Mouse (Mus musculus) forebrain, embryonic 10.5 days (tissue): ENCODE data around the gene Klrb1c. TPM values are rescaled to one million over a fixed set of nuclear protein-coding genes. Genes with fewer than 3 reads are reported as not detected.
A peak's percentile ranks its signal among the peaks of the same experiment; 100 is the strongest.

ENCODE experiments used
- DNase-seq: peaks from one replicate; pipeline ENCODE4 v3.0.0-alpha.2; 2017; ENCODE audit warnings: low spot score; ENCODE audit errors: extremely low spot score
- H3K27ac ChIP-seq: fragments of 300-500 bp; sonication (generic); 2 replicates; pipeline ENCODE4 v1.5.1; 2016; ENCODE audit warnings: mild to moderate bottlenecking
- H3K27me3 ChIP-seq: fragments of 300-500 bp; sonication (generic); 2 replicates; pipeline ENCODE4 v1.6.1; 2016; ENCODE audit warnings: mild to moderate bottlenecking; ENCODE audit not compliant: poor library complexity, severe bottlenecking
- H3K36me3 ChIP-seq: fragments of 300-500 bp; sonication (generic); replicated peaks from 2 replicates; pipeline ENCODE4 v1.6.1; 2016; ENCODE audit warnings: mild to moderate bottlenecking, moderate library complexity
- H3K4me1 ChIP-seq: fragments of 300-500 bp; sonication (generic); 2 replicates; pipeline ENCODE4 v1.6.1; 2016
- H3K4me3 ChIP-seq: fragments of 300-500 bp; sonication (generic); 2 replicates; pipeline ENCODE4 v1.5.1; 2016; ENCODE audit warnings: mild to moderate bottlenecking, moderate library complexity
- H3K9me3 ChIP-seq: fragments of 300-500 bp; sonication (generic); 2 replicates; pipeline ENCODE4 v1.6.1; 2016; ENCODE audit warnings: mild to moderate bottlenecking, moderate library complexity
- WGBS: fragments of 180-500 bp; shearing (Covaris S2); methylation state at CpG from one replicate; pipeline ENCODE4 v1.1.7; 2016; 5-methylcytosine and 5-hydroxymethylcytosine counted together
- polyA plus RNA-seq: library from polyadenylated mRNA; unstranded; fragments of >200 nt; fragmentation: Nextera tagmentation; extraction: Ambion mirVana; gene quantifications from 2 replicates; pipeline ENCODE4 v1.2.1, GENCODE M21; 2016

Klrb1c gene
- polyA plus RNA-seq = not detected in 2 replicates

- WGBS = 86% methylated on average over 2 of the region's 2 CpGs
- Histone ChIP-seq H3K9me3 (no peaks in the 10 kb centered on the region), H3K27ac (no peak within 1 kb of the TSS)
These were observed at the start of gene Klrb1c for GRCm38 (mm10) chr6:128789115-128789514. Klrb1c (minus strand) TSS chr6:128789215.

GRCm38 (mm10) chr6:128837454-128838341, 48.7 kb upstream of the Klrb1c start:
- WGBS = 2% methylated on average over 14 of the region's 14 CpGs

More at GRCm38 (mm10) chr6:128789115-128789514, at the start of gene Klrb1c:
- Histone ChIP-seq H3K27me3 (no peaks in the 10 kb centered on the region), H3K4me3 (no peak within 1 kb of the TSS), H3K4me1 (no peaks in the 10 kb centered on the region), H3K36me3 (no peaks in the 10 kb centered on the region)
- no peak for DNase-seq

GRCm38 (mm10) chr6:128836955-128837334, 47.9 kb upstream of the Klrb1c start:
- Histone ChIP-seq H3K36me3 (no peaks in the 10 kb centered on the region), H3K9me3 (no peaks in the 10 kb centered on the region), H3K4me1 (peaks cover 29% of the 10 kb centered on the region), H3K4me3 (peak overlapping the region; percentile 71), H3K27ac (peak overlapping the region; percentile 93), H3K27me3 (peaks cover 4% of the 10 kb centered on the region; the same call in 1 of the 2 replicates)
- DNase-seq = no peak
- 87% methylated on average over 6 of the region's 6 CpGs for WGBS

More at GRCm38 (mm10) chr6:128837454-128838341, 48.7 kb upstream of the Klrb1c start:
- Histone ChIP-seq H3K9me3 (no peaks in the 10 kb centered on the region), H3K27me3 (peaks cover 4% of the 10 kb centered on the region; the same call in 1 of the 2 replicates), H3K27ac (peak overlapping the region; percentile 93), H3K4me3 (peak overlapping the region; percentile 71), H3K36me3 (no peaks in the 10 kb centered on the region), H3K4me1 (peaks cover 34% of the 10 kb centered on the region)
- peak; percentile 58 for DNase-seq

GRCm38 (mm10) chr6:128836191-128836954, 47.4 kb upstream of the Klrb1c start:
- H3K4me1 ChIP-seq = peaks cover 23% of the 10 kb centered on the region
- H3K9me3 ChIP-seq = no peaks in the 10 kb centered on the region
- H3K36me3 ChIP-seq = no peaks in the 10 kb centered on the region
- no peaks in the 10 kb centered on the region for H3K27me3 ChIP-seq
- no peak overlapping the region for H3K27ac ChIP-seq
- WGBS = 83% methylated on average over 8 of the region's 8 CpGs
- DNase-seq = no peak
- H3K4me3 ChIP-seq = no peak overlapping the region; the same call in 1 of the 2 replicates

- H3K36me3 ChIP-seq = no peaks in the 10 kb centered on the region
- WGBS = 91% methylated on average over 4 of the region's 4 CpGs
- no peaks in the 10 kb centered on the region for H3K27me3 ChIP-seq
- no peak for DNase-seq
- H3K27ac ChIP-seq = no peak overlapping the region
- no peak overlapping the region for H3K4me3 ChIP-seq
- peaks cover 22% of the 10 kb centered on the region for H3K4me1 ChIP-seq
- no peaks in the 10 kb centered on the region for H3K9me3 ChIP-seq
These were observed 46.6 kb upstream of the Klrb1c start for GRCm38 (mm10) chr6:128835571-128835970.

- H3K36me3 ChIP-seq = no peaks in the 10 kb centered on the region
- H3K4me3 ChIP-seq = no peak overlapping the region
- WGBS = 90% methylated on average over 10 of the region's 10 CpGs
- DNase-seq = no peak
- no peaks in the 10 kb centered on the region for H3K27me3 ChIP-seq
- H3K9me3 ChIP-seq = no peaks in the 10 kb centered on the region
- H3K4me1 ChIP-seq = peaks cover 15% of the 10 kb centered on the region
- no peak overlapping the region for H3K27ac ChIP-seq
These were observed 44.0 kb upstream of the Klrb1c start for GRCm38 (mm10) chr6:128833046-128833445.

- H3K4me1 ChIP-seq = peaks cover 4% of the 10 kb centered on the region
- H3K27me3 ChIP-seq = no peaks in the 10 kb centered on the region
- H3K36me3 ChIP-seq = no peaks in the 10 kb centered on the region
- H3K27ac ChIP-seq = no peak overlapping the region
- H3K4me3 ChIP-seq = no peak overlapping the region
- no peaks in the 10 kb centered on the region for H3K9me3 ChIP-seq
- DNase-seq = no peak
- 75% methylated on average over 4 of the region's 4 CpGs for WGBS
These were observed 40.8 kb upstream of the Klrb1c start for GRCm38 (mm10) chr6:128829837-128830236.

- WGBS = 93% methylated on average over 3 of the region's 3 CpGs
- Histone ChIP-seq H3K9me3 (no peaks in the 10 kb centered on the region), H3K4me1 (peaks cover 4% of the 10 kb centered on the region), H3K36me3 (no peaks in the 10 kb centered on the region), H3K27me3 (no peaks in the 10 kb centered on the region), H3K4me3 (no peak overlapping the region), H3K27ac (no peak overlapping the region)
- no peak for DNase-seq
These were observed 37.8 kb upstream of the Klrb1c start for GRCm38 (mm10) chr6:128826781-128827180.

- DNase-seq = no peak
- Histone ChIP-seq H3K27me3 (no peaks in the 10 kb centered on the region), H3K4me1 (peaks cover 4% of the 10 kb centered on the region), H3K36me3 (no peaks in the 10 kb centered on the region), H3K27ac (no peak within 1 kb of the TSS), H3K9me3 (no peaks in the 10 kb centered on the region), H3K4me3 (no peak within 1 kb of the TSS)
- WGBS = 92% methylated on average over 6 of the region's 6 CpGs
These were observed 37.1 kb upstream of the Klrb1c start, which contains the start of the genes Gm44511 and Klrb1b for GRCm38 (mm10) chr6:128826132-128826531. Gm44511 (minus strand) TSS chr6:128826315. Klrb1b (minus strand) TSS chr6:128826331.

- H3K36me3 ChIP-seq = no peaks in the 10 kb centered on the region
- H3K9me3 ChIP-seq = no peaks in the 10 kb centered on the region
- H3K4me3 ChIP-seq = no peak overlapping the region
- no peak for DNase-seq
- H3K27me3 ChIP-seq = no peaks in the 10 kb centered on the region
- 85% methylated on average over 4 of the region's 4 CpGs for WGBS
- no peak overlapping the region for H3K27ac ChIP-seq
- H3K4me1 ChIP-seq = no peaks in the 10 kb centered on the region
These were observed 29.2 kb upstream of the Klrb1c start for GRCm38 (mm10) chr6:128818083-128818802.

GRCm38 (mm10) chr6:128808532-128808931, 19.5 kb upstream of the Klrb1c start:
- Histone ChIP-seq H3K36me3 (no peaks in the 10 kb centered on the region), H3K9me3 (peaks cover 2% of the 10 kb centered on the region; the same call in 1 of the 2 replicates), H3K4me3 (no peak overlapping the region), H3K27ac (no peak overlapping the region), H3K27me3 (no peaks in the 10 kb centered on the region), H3K4me1 (peaks cover 2% of the 10 kb centered on the region; the same call in 1 of the 2 replicates)
- 87% methylated on average over 5 of the region's 5 CpGs for WGBS
- DNase-seq = no peak

GRCm38 (mm10) chr6:128807021-128807420, 18.0 kb upstream of the Klrb1c start:
- WGBS = 67% methylated on average over 3 of the region's 3 CpGs
- no peak for DNase-seq
- H3K9me3 ChIP-seq = peaks cover 2% of the 10 kb centered on the region; the same call in 1 of the 2 replicates
- no peak overlapping the region for H3K4me3 ChIP-seq
- H3K4me1 ChIP-seq = peaks cover 12% of the 10 kb centered on the region
- H3K27ac ChIP-seq = no peak overlapping the region
- H3K36me3 ChIP-seq = no peaks in the 10 kb centered on the region
- H3K27me3 ChIP-seq = no peaks in the 10 kb centered on the region
